Mouse (Mus musculus) forebrain, embryonic 12.5 days (tissue): ENCODE measurements around the gene Zbtb21. TPM values are rescaled to one million over a fixed set of nuclear protein-coding genes. Genes with fewer than 3 reads are reported as not detected.
"Not testable (repeated sequence)": the region's sequence is repeated elsewhere in the genome, so short reads cannot be mapped to it uniquely, and the experiment has no call there.

Experiments used
- ATAC-seq: fragments of 200-750 bp; cut with Nextera tagmentation; 2 replicates; pipeline ENCODE4 v1.8.0; 2017; ENCODE audit warnings: moderate TSS enrichment; ENCODE audit not compliant: low FRiP score
- H3K27ac ChIP-seq: fragments of 300-500 bp; sonication (generic); 2 replicates; pipeline ENCODE4 v1.5.1; 2016; ENCODE audit warnings: mild to moderate bottlenecking
- H3K27me3 ChIP-seq: fragments of 300-500 bp; sonication (generic); 2 replicates; pipeline ENCODE4 v1.6.1; 2016; ENCODE audit warnings: mild to moderate bottlenecking
- H3K36me3 ChIP-seq: fragments of 300-500 bp; sonication (generic); replicated peaks from 2 replicates; pipeline ENCODE4 v1.6.1; 2016; ENCODE audit warnings: mild to moderate bottlenecking
- H3K4me1 ChIP-seq: fragments of 300-500 bp; sonication (generic); 2 replicates; pipeline ENCODE4 v1.6.1; 2016
- H3K4me2 ChIP-seq: fragments of 300-500 bp; sonication (generic); 2 replicates; pipeline ENCODE4 v1.6.1; 2016; ENCODE audit warnings: mild to moderate bottlenecking, moderate library complexity
- H3K4me3 ChIP-seq: fragments of 300-500 bp; sonication (generic); replicated peaks from 2 replicates; pipeline ENCODE4 v1.5.1; 2016; ENCODE audit warnings: mild to moderate bottlenecking
- H3K9ac ChIP-seq: fragments of 300-500 bp; sonication (generic); 2 replicates; pipeline ENCODE4 v1.6.1; 2016; ENCODE audit warnings: mild to moderate bottlenecking
- H3K9me3 ChIP-seq: fragments of 300-500 bp; sonication (generic); 2 replicates; pipeline ENCODE4 v1.6.1; 2016
- WGBS: fragments of 180-500 bp; shearing (Covaris S2); methylation state at CpG from one replicate; pipeline ENCODE4 v1.1.7; 2016; 5-methylcytosine and 5-hydroxymethylcytosine counted together
- polyA plus RNA-seq: library from polyadenylated mRNA; unstranded; fragments of >200 nt; fragmentation: Nextera tagmentation; extraction: Ambion mirVana; gene quantifications from 2 replicates; pipeline ENCODE4 v1.2.1, GENCODE M21; 2016

Gene Zbtb21
- polyA plus RNA-seq, 1 experiment from 2014 or later = 14.2 TPM

DNA sequence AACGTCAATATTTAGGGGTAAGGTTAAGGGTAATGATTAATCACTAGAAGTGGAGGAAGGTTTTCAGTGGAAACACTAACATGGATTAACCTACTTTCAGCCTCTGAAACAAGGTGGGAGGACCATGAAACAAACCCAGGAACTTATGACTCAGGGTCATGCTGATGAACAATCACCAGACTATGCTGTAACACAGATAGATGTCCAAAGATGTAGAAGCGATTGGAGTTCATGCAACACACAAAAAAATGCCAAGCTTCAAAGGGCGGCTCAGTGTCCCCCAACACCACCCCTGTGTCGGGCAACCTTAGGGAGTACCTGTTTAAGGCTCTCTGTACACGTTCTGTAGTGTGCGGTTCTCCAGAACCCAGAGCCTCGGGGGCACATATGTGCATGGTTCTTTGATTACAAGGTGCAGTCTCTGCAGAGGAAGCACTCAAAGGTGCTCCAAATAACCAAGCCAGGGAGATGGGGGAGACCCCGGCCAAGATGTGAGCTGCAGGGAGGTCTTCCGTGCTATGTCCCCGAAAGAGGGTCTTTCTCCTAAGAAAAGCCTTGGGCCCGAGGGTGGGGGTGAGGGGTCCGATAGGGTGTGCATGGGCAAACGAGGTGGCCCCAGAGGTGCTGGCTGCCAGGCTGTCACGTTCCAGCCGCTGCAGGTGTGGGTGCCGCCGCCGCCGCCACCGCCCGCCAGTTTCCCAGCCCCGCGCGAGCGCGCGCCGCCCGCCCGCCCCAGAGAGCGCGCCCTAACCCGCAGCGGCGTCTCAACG lies 856 bp downstream of the Zbtb21 start:
- whole genome bisulfite sequencing = 8% methylated on average over 36 of the region's 36 CpGs
- peaks cover 3% of the 10 kb centered on the region for H3K36me3 ChIP-seq
- peak overlapping the region; percentile 93 for H3K27ac ChIP-seq
- peak overlapping the region; percentile 74 for H3K4me2 ChIP-seq
- peak; percentile 63 for ATAC-seq
- peak overlapping the region; percentile 92 for H3K9ac ChIP-seq
- no peaks in the 10 kb centered on the region for H3K9me3 ChIP-seq
- H3K4me1 ChIP-seq = peaks cover 11% of the 10 kb centered on the region; the same call in 1 of the 2 replicates
- H3K27me3 ChIP-seq = no peaks in the 10 kb centered on the region
- H3K4me3 ChIP-seq = peak overlapping the region; percentile 84

DNA sequence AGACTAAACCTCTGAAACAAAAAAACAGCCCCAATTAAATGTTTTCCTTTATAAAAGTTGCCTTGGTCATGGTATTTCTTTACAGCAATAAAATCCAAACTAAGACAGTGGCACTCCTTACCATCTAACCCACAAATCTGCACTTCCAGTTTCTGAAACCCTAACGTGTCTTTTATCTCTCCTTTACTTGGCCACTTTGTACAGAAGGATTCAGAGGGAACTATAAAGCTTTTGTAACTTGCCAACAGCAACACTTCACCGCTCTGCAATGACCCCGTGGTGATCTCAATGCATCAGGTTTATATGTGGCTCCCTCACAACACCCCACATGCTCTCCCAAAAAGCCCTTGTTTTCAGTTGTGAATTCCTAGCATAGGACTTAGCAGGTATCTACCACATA lies 2.1 kb downstream of the Zbtb21 start:
- Histone ChIP-seq H3K36me3 (peaks cover 14% of the 10 kb centered on the region), H3K9me3 (no peaks in the 10 kb centered on the region), H3K4me3 (no peak overlapping the region), H3K27me3 (no peaks in the 10 kb centered on the region), H3K4me1 (peaks cover 11% of the 10 kb centered on the region; the same call in 1 of the 2 replicates), H3K27ac (no peak overlapping the region), H3K4me2 (no peak overlapping the region), H3K9ac (no peak overlapping the region)
- ATAC-seq = no peak
- 95% methylated on average over 3 of the region's 3 CpGs for WGBS

DNA sequence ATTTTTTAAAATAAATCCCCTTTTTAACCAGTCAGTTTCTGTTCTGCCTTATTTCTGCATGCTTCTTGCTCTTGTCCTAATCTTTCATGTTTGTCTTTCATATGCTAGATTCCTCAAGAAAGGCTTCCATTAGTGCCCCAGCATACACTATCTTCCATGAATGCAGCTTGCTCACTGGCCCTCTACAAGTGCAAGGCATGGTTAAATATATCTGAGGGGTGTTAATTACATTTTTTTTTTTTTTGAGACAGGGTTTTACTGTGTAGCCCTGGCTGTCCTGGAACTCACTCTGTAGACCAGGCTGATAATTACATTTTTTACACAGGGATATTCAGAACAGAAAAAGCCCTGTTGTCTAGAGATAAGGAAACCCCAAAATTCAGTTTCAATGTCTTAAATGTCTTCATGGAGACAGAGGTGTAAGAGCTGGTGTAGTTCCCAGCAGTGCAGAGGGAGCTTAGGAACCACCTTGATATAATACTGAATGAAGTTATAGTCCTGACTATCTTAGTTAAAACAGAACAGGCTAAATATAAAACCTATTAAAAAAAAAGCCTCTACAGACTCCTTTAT lies 3.9 kb downstream of the Zbtb21 start:
- Histone ChIP-seq H3K4me2 (no peak overlapping the region), H3K36me3 (peaks cover 32% of the 10 kb centered on the region), H3K4me1 (peaks cover 11% of the 10 kb centered on the region; the same call in 1 of the 2 replicates), H3K9ac (no peak overlapping the region), H3K27ac (no peak overlapping the region), H3K4me3 (no peak overlapping the region), H3K9me3 (no peaks in the 10 kb centered on the region), H3K27me3 (no peaks in the 10 kb centered on the region)
- ATAC-seq = no peak

DNA sequence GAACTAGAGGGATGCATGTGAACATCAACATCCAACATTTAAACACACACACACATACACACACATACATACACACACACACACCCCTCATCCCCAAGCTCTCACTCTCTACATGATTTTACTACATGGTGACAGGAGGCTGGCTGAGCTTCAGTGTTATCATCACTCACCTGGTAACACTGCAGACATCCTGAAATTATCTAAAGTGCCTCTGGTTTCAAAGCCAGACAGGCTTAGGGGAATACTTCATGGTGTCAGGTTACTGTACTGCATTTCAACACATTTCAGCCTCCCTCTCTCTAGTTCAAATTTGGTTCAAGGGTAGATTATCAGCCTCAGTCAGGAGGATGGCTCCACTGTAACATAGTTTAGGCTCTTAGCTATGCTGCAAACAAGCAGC lies 4.8 kb downstream of the Zbtb21 start:
- Histone ChIP-seq H3K4me2 (no peak overlapping the region), H3K36me3 (peaks cover 39% of the 10 kb centered on the region), H3K9me3 (no peaks in the 10 kb centered on the region), H3K27ac (no peak overlapping the region), H3K27me3 (no peaks in the 10 kb centered on the region), H3K4me1 (peaks cover 11% of the 10 kb centered on the region; the same call in 1 of the 2 replicates), H3K4me3 (no peak overlapping the region), H3K9ac (no peak overlapping the region)
- ATAC-seq = no peak

DNA sequence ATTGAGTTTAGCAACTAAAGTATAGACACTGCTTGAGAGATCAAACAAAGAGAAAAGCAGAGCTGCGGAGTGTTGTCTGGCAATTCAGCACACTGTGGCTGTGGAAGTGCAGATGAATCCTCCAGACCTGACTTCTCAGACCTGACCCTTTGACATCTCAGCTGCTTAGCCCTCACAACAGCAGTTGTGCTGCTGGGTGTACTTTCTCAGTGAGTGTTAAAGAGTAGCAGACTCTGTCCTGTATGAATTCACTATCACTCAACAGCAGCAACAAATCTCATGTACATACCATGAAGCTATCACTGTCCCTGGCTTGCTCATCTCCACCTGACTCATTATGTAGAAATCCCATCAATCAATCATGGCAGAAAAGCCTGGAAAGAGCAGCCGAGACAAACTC lies 6.4 kb downstream of the Zbtb21 start:
- no peaks in the 10 kb centered on the region for H3K27me3 ChIP-seq
- no peak overlapping the region for H3K4me3 ChIP-seq
- H3K36me3 ChIP-seq = peaks cover 55% of the 10 kb centered on the region
- WGBS = 92% methylated on average over 2 of the region's 2 CpGs
- no peak overlapping the region for H3K27ac ChIP-seq
- H3K4me2 ChIP-seq = no peak overlapping the region
- peaks cover 5% of the 10 kb centered on the region; the same call in 1 of the 2 replicates for H3K4me1 ChIP-seq
- no peaks in the 10 kb centered on the region for H3K9me3 ChIP-seq
- ATAC-seq = no peak
- H3K9ac ChIP-seq = no peak overlapping the region

DNA sequence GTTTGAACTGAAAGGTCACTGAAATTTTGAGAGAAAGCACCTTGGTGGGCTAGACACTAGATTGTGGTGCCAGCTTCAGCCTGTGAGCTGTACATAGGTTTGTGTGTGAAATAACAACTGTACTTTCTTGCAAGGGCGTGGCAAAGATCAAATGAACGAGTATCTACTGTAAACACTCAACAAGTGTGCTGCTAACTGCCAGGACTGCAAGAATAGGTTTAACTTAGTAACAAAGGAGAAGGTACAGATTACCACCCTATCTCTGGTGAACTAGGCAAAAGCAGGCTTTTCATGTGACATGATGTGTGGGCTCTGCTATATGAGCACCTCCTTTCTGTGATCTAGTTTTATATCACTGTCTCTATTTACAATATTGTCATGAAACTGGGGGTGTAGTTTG lies 9.1 kb downstream of the Zbtb21 start:
- Histone ChIP-seq H3K9ac (no peak overlapping the region), H3K9me3 (no peaks in the 10 kb centered on the region), H3K4me3 (no peak overlapping the region), H3K27ac (no peak overlapping the region), H3K36me3 (peaks cover 76% of the 10 kb centered on the region), H3K4me1 (no peaks in the 10 kb centered on the region), H3K4me2 (no peak overlapping the region), H3K27me3 (no peaks in the 10 kb centered on the region)
- ATAC-seq = no peak
- 99% methylated on average over 2 of the region's 2 CpGs for WGBS

DNA sequence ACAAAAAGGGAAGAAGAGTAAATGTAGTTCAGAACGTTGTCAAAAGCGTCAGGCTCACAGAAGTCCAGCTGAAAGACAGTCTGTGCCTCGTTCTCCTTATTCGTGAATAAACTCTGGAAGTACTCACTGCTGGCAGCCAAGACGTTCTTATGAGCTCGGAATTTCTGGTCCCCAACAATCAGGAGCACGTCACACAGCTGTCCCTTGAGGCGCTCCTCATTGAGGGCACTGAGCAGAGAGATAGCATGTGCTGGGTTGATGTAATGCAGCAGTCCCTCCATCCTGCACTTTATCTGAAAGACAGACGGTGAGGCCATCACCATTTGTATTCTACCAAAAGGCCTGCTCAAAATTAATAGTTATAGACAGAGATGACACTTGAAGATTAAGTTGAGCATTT lies 9.6 kb downstream of the Zbtb21 start:
- Histone ChIP-seq H3K9me3 (no peaks in the 10 kb centered on the region), H3K27me3 (no peaks in the 10 kb centered on the region), H3K4me3 (no peak overlapping the region), H3K4me1 (no peaks in the 10 kb centered on the region), H3K4me2 (no peak overlapping the region), H3K27ac (no peak overlapping the region), H3K9ac (no peak overlapping the region), H3K36me3 (peaks cover 79% of the 10 kb centered on the region)
- WGBS = 94% methylated on average over 9 of the region's 9 CpGs
- no peak for ATAC-seq

DNA sequence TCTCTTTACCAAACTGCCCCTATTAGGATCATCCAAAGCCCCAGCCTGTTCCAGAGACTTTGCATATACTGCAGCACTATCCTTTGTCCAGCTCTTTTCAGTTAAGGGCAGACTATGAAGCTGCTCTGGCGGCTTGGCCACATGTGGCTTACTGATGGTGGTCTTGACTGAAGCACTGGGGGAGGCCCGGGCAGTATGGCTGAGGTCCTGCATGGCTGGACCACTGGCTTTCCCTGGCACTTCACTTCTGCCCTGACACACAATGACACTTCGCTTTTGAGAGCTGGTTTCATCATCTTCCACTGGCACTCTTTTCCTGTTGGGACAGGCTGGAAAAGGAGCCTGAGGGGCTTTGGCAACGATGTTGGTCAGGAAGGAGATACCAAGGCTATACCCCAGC lies 10.1 kb downstream of the Zbtb21 start:
- Histone ChIP-seq H3K9ac (no peak overlapping the region), H3K4me2 (no peak overlapping the region), H3K4me1 (no peaks in the 10 kb centered on the region), H3K27me3 (no peaks in the 10 kb centered on the region), H3K4me3 (no peak overlapping the region), H3K27ac (no peak overlapping the region), H3K9me3 (no peaks in the 10 kb centered on the region), H3K36me3 (peaks cover 79% of the 10 kb centered on the region)
- WGBS = 93% methylated on average over 4 of the region's 4 CpGs
- no peak for ATAC-seq

DNA sequence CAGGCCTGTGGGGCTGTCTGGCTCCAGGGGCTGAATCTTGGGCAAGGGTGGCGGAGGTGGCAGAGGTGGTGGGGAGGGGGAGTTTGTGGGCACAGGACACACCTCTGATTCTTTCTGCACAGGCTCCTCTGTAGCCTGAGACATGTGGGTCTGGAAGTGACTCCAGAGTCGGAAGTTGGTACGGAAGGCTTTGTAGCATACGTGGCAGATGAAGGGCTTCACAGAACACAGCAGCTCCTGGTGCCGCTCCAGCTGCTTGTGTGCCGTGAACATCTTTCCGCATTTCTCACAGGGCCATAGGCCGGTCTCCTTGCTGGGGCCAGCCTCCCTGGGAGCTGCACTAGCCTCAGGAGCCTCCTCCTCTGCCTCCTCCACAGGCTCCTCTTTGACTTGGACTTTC lies 12.4 kb downstream of the Zbtb21 start:
- Histone ChIP-seq H3K4me3 (no peak overlapping the region), H3K4me2 (no peak overlapping the region), H3K27ac (no peak overlapping the region), H3K9ac (no peak overlapping the region), H3K27me3 (no peaks in the 10 kb centered on the region), H3K9me3 (no peaks in the 10 kb centered on the region), H3K4me1 (no peaks in the 10 kb centered on the region), H3K36me3 (peaks cover 61% of the 10 kb centered on the region)
- ATAC-seq = no peak
- WGBS = 96% methylated on average over 8 of the region's 8 CpGs

DNA sequence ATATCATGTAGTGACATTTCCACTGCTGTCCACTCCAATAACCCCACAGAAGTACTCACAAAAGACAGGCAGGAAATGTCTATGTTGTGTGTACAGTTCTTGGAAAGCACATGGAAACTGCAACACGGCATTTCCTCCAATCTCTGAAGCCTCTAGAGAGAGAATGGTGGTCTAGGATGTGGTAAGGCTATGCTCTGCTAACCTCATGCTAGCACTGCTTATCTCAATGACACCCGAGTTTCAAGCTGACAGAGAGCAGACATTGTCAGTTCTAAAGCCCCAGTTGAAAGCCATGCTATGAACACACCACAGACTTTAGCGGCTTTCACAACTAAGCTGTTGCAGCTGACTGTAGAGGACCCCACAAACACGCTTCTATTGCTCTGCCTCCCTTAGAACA lies 13.6 kb downstream of the Zbtb21 start:
- H3K4me1 ChIP-seq = no peaks in the 10 kb centered on the region
- H3K4me3 ChIP-seq = no peak overlapping the region
- no peak for ATAC-seq
- H3K9me3 ChIP-seq = no peaks in the 10 kb centered on the region
- no peaks in the 10 kb centered on the region for H3K27me3 ChIP-seq
- whole genome bisulfite sequencing = 83% methylated on average over 4 of the region's 4 CpGs
- H3K9ac ChIP-seq = no peak overlapping the region
- H3K27ac ChIP-seq = no peak overlapping the region
- no peak overlapping the region for H3K4me2 ChIP-seq
- peaks cover 51% of the 10 kb centered on the region for H3K36me3 ChIP-seq

DNA sequence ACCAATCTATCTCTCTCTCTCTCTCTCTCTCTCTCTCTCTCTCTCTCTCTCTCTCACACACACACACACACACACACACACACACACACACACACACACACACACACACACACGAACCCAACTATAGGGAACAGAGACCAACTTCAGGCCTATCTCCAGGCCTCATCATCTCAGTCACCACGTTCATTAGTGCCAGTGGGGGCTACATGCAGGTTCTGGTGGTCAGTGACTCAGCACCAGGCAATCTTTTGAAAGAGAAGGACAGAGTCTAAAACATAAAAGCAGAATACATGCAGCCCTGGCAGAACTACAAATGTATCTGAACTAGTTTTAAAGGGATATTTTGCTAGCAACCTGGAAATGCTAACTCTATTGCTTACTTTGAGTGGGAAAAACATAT lies 15.4 kb downstream of the Zbtb21 start:
- not testable (repeated sequence) for H3K9ac ChIP-seq, H3K27ac ChIP-seq, ATAC-seq, H3K9me3 ChIP-seq, H3K4me2 ChIP-seq, H3K27me3 ChIP-seq, H3K4me3 ChIP-seq, H3K4me1 ChIP-seq
- peaks cover 33% of the 10 kb centered on the region for H3K36me3 ChIP-seq
- 82% methylated on average over 2 of the region's 2 CpGs for WGBS

DNA sequence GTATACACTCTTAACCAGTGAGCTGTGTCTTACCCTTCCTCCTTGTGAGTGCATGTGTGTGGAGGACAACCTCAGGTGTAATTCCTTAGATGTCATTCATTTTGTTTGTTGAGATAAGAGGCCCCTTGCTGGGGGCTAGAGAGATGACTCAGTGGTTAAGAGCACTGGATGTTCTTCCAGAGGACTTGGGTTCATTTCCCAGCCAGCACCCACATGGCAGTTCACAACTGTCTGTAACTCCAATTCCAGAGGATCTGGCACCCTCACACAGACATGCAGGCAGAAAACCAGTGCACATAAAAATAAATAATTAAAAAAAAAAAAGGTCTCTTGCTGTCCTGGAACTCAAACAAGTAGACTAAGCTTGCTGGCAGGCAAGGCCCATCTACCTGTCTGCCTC lies 20.6 kb downstream of the Zbtb21 start:
- H3K4me2 ChIP-seq = no peak overlapping the region
- H3K36me3 ChIP-seq = no peaks in the 10 kb centered on the region; the same call in 1 of the 2 replicates
- no peak overlapping the region for H3K27ac ChIP-seq
- no peaks in the 10 kb centered on the region for H3K4me1 ChIP-seq
- no peak overlapping the region for H3K4me3 ChIP-seq
- no peaks in the 10 kb centered on the region for H3K27me3 ChIP-seq
- no peak overlapping the region for H3K9ac ChIP-seq
- ATAC-seq = no peak
- H3K9me3 ChIP-seq = no peaks in the 10 kb centered on the region

DNA sequence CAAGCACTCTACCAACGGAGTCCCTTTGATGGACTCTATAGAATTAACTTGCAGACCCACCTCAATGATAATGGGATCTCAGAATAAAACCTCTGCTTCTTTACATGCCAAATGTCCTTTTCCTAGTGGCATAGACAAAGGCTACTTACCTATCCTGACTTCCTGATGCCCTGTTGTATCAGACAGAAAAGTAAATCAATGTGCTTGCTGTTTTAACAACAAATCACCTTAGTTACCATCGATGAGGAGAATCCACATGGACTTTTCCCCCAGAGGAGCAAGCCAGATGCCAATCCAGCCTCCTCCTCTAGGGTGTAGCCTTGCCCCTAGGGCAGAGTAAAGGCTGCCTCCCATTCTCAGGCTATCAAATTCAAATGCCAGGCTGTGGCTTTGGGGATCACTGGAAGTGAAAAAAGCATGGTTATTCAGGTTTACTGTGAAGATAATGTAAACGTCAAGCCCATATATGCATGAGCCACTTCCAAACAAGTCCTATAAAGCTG lies 21.9 kb downstream of the Zbtb21 start:
- 87% methylated on average over 3 of the region's 3 CpGs for WGBS
- Histone ChIP-seq H3K27me3 (no peaks in the 10 kb centered on the region), H3K27ac (no peak overlapping the region), H3K4me3 (no peak overlapping the region), H3K36me3 (no peaks in the 10 kb centered on the region; the same call in 1 of the 2 replicates), H3K9me3 (no peaks in the 10 kb centered on the region), H3K4me2 (no peak overlapping the region), H3K4me1 (no peaks in the 10 kb centered on the region), H3K9ac (no peak overlapping the region)
- ATAC-seq = no peak
